Mouse (Mus musculus) cerebellum, adult 9-11 months (tissue): ENCODE measurements around the gene Mogat2.

Experiments
- DNase-seq: peaks from one replicate; pipeline ENCODE4 v3.0.0; 2022

The Mogat2 gene

DNA sequence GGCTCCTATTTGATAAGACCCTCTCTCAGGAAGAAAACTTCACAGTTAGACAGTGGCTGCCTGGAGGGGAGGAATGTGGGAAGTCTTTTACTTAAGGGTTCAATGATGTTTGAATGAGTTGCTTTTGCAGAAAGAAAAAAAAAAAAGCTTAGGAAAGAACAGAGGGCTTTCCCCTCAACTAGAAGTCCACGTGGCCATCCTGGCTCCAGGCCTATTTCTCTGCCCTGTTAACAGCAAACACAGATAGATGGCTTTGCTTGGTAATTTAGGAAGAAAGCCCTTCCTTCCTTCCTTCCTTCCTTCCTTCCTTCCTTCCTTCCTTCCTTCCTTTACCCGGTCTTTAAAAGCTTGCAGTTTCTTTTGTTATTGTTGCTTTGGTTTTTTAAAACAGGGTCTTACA lies 3.5 kb downstream of the Mogat2 start:
- no peak for DNase-seq

DNA sequence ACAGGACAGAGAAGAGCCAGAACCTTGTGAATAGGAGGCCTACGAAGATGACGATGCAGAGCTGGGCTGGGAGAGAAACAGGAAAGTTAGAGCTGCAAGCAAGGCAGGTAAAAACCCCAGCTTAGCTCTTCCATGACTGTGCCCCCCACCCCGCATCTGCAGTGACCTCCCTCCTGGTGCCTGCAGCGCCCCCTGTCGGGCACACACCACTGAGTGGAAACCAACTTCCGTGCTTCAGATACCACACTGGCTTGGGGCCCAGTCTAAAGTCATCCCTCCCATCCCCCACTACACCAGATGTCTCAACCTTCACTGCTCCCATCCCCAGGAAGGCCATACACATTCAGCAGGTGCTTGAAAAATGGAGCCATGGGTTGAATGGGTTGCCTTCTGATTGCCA lies 5.8 kb downstream of the Mogat2 start:
- no peak for DNase-seq

DNA sequence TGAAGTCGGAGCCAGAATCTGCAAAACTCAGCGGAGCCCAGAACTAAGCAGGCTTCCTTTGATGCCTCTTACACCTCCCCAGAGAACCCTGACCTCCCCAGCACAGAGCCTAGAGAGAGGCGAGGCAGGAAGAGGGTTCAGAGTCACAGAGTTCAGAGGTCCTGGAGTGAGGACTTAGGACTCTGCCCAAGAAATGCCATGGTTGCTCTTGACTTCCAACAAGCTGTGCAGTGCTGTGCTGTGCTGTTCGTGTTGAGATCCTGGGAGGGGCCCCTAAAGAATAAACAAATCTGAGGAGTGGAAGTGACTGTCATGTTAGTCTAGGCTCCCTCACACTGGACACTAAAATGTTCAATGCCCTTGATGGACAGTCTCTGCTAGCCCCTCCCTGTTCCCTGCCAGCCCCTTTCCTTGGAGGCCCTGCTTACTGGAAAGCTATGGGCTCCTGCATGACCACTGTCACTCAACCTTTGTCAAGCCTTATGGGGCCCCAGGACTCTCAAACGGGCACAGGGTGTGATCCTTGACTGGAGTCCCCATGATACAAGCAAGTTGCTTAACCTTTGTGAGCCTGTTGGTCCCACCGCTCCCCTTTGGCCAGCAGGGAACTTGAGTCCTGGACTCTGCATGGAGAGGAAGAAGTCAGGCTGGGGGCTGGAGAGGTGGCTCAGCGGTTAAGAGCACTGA lies 8.2 kb downstream of the Mogat2 start:
- no peak for DNase-seq

DNA sequence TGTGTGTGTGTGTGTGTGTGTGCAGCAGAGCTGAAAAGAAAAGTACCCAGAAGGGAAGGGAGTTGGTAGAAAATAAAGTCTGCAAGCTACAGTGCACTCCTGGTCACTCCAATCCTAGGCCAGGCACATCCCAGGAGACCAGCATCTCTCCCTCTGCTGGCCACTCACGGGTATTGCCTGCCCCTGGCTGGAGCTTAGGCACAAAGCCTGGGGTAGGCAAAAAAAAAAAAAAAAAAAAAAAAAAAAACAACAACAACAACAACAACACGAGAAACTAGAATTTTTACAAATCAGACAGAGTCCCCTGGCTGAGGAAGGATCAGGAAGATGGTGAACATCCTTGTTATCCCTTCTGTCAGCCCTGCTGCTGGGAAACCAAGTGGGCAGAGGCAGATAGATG lies 9.0 kb downstream of the Mogat2 start:
- no peak for DNase-seq

DNA sequence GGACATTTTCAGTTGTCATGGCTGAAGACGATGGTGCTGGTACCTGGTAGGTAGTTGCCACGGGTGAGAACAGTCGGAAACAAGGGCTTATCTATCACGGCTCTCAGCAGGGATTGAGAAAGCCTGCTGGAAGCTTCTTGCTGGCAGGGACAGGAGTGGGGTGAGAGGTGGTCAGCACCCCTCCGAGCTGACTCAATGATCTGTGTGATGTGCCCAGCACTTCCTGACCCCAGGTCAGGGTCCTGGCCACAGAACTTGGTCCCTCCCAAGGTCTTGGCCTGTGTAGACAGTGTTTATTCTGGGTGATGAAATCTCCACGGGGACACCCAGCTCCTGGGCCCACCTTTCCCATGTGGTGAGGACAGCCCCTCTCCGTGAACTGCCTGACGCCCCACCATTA lies 9.6 kb downstream of the Mogat2 start:
- DNase-seq = no peak

DNA sequence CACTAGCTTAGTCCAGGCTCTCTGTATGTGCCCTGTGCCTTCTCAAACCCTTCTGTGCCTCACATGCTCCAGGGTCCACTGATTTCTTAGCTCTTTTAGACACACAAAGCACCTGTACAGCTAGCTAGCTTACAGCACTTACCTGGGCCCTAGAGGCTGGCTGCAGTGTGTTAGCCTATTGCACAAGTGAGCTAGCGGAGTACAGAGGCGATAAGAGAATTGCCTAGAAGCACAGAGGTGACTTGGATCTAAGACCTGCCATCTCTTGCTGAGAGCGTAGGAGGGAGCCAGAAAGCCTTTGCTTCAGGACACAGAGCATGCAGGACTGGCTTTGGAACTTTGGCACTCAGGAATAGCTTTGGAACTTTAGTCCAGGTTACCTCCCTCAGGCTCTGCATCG lies 11.2 kb downstream of the Mogat2 start:
- no peak for DNase-seq

GRCm38 (mm10) chr7:99226662-99227061 lies 11.8 kb downstream of the Mogat2 start:
- DNase-seq = no peak

DNA sequence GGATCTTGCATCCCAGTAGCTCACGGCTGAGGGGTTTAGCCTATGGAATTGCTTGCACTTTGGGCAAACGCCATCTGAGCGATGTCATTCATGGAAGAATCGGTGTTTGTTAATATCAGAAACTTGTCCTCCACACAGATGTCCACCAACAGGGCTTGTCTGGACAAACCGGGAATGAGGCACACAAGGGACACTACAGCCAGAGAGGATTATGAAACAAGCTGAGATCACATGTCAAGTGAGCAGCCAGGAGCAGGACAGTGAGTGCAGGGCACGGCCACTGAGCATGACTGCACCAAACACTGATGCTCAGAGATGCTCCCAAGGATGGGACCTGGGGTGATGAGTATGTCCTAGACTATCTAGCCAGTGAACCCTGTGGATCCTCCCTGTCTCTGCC lies 13.0 kb downstream of the Mogat2 start:
- DNase-seq = no peak

DNA sequence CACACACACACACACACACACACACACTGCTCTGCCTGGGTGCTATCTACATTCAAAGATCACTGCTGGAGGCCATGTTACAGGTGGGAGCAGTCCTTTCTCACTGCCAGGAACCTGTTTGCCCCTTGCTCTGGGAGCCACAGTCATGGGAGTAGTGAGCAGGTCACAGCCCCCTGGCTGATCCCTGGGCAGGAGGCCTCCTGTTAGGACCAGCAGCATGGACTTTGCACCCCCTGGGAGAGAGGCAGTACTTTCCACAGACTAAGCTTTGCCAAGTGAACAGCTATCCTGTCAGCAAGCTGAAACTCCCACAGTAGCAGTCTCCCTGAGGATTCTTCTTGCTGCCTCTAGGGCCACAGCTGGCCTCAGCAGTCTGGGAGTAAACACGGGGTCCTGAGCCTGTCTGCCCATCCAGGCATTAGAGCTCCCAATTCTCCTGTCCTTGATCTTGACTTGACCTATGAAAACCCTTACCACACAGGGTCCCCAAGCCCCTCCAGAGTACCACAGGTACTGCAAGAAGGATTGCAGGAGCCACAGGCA lies 13.7 kb downstream of the Mogat2 start:
- DNase-seq = no peak

DNA sequence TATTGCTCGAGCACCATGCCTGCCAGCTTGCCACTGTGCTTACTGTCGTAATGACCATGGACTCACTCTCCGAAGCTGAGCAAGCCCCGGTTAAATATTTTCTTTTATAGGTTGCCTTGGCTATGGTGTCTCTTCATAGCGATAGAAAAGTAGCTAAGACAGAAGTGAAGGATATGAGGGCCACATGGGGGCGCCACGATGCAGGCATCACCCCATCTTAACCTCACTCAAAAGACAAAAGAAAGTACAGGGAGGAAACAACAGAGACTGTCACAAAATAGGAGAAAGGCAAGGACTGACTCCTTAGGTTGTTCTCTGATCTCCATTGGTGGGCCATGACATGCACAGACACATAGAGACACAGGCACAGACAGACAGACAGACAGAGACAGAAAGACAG lies 14.2 kb downstream of the Mogat2 start:
- DNase-seq = no peak

DNA sequence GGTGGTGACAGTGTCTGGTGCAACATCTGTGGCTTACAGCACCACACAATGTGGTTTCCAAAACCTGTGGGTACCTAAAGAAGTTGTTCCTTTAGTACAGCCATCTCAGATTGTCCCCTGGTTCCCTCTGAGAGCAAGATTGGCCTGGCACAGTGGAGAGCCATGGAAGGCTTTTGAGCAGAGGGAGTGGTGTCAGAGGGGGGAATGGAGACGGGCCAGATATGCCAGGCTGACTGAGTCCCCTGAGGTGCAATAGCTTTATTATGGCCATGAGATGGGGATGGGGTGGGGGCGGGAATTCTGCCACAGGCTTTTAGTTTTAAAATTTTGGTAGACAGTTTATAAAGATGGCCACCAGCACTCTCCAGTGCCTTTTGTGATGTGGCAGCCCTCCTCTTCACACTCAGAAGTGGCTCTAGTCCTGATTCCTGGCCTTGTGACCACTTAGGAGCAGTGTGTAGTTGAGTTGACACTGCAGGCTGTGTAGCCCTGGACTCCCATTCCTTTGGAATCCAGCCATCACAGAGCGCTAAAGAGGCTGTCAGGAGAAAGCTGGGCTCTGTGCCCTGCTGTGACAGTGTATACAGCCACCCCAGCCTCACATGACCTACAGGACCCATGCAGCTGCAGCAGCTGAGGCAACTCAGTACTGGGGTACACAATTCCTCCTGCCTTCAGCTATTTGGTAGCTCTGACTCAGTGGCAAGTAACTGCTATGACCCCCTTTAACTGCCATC lies 20.9 kb downstream of the Mogat2 start:
- peak; percentile 18 for DNase-seq

- DNase-seq = no peak
Measured at GRCm38 (mm10) chr7:99215347-99215855, 23.0 kb downstream of the Mogat2 start.

DNA sequence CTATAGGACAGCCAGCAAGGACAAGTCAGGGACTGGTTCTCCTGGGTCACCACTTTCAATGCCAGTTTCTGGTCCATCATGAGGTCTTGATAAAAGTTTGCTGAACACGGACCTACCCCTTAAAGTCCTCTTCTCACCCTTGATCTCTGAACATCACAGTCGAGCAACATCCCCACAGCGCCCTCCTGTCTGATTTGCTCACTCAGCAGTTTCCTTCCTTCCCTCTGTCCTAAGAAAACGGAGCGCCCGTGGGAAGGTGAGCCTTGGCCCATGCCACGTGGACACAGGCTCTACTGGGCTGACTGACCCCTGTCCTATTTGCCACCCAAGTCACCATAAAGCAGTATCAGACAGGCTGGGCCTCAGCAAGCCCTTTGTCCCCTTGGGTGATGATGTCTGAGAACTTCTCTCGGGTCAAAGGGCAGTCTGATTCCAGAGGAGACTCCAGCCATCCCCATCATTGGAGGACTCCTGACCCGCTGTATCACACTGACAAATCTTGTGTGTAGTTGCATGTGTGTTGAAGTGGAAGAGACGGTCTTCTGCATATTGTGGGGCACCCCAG lies 23.7 kb downstream of the Mogat2 start:
- DNase-seq = no peak

- no peak for DNase-seq
Measured at GRCm38 (mm10) chr7:99213686-99214085, 24.7 kb downstream of the Mogat2 start.

DNA sequence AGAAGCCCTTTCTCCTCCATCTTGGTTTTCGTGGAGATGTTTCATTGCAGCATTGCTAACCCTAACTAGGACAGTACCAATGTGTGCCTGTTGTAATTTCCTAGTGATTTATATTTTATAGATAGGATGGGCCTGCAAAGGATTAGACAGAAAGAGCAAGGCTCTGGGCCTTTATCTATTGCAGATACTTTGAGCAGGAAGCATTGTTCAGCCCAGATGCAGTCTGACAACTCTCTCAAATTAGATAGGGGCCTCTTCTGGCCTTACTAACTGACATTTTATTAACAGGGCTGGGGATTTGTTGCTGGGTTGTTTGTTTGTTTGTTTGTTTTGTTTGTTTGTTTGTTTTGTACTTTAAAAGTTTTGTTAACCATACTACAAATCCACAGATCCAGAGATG lies 25.4 kb downstream of the Mogat2 start:
- no peak for DNase-seq

DNA sequence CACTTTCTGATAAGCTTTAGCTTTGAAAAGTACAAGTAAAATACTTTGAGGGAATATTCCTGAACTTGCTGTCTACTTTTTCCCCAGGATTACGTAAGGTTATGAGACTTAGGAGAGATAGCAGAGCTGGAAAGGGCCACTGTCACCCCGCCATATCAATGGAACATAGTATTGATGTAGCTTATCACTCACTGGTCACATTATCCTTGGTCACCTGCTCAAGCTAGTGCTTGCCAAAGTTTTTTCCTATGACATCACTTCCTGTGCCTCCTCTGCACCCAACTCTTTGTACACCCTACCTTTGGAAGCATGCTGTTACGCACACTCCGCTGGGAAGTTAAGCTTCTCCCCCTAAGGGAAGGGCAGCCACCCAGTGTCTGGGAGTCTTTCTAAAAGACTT lies 29.7 kb downstream of the Mogat2 start:
- DNase-seq = no peak

DNA sequence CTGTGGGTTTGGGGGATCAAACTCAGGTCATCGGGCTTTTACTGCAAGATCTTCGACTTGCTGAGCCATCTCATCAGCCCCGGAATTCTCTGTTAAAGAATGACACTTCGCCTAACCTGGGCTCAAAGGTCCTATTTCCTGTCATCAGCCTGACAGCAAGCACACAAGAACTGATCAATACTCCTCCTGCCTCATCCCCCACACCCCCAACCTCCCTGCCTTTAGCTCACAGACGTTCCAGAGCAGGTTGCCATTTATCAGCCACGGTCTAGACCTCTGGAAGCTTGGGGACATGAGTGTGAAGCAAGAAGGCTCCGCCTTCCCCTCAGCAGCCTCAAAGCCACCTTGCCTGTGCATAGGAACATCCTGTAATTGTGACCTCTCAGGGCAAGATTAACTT lies 32.1 kb downstream of the Mogat2 start:
- no peak for DNase-seq

GRCm38 (mm10) chr7:99202163-99202562 lies 36.3 kb downstream of the Mogat2 start:
- no peak for DNase-seq

DNA sequence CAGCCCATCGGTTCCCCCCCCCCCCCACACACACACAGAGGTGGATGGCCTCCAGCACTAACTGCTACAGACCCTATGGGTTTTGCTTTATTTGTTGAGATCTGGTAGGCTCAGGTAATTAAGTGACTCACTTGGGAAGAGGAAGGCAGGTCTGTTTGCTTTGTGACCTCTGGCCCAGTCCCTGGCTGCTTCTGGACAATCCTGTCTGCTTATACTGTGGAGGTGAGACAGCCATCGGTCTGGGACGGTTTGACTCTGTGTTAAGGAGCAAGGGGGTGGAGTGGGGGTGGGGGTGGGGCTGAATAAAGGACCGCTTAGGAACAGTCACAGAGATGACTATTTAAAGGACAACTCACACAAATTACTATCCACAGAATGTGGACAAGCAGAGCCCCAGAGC lies 38.1 kb downstream of the Mogat2 start:
- DNase-seq = no peak

DNA sequence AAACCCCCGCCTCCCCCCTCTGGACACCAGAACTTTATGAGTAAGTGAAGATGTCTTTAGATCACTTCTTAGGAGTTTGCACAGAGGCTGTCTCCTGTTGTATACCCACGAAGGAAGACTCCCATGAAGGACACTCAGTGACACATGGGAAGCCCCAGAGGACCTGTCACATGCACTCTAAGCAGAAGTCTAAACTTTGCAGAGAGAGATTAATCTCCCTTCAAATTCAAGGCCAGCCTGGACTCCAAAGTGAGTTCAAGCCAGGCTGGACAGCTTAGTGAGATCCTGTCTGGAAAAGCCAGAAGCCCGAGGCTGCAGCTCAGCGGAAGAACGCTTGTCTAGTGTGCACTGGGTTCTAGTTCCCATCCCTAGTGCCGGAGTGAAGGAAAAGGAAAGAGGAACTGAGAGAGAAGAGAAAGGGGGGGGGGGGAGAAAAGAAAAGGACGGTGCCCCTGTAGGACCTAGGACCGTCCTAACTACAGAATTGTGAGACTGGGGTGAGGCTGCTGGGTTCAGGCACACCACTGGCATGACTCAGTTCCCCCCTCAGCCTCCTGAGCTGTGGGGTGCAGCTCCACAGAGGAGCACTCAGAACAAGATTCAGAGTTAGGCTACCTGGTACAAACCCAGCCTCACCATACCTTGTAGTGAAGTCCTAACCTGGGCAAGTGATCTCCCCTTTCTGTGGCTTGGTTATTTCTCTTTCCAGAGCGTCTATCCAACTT lies 38.8 kb downstream of the Mogat2 start:
- DNase-seq = no peak

- no peak for DNase-seq
Measured at GRCm38 (mm10) chr7:99198811-99199210, 39.6 kb downstream of the Mogat2 start.

GRCm38 (mm10) chr7:99194511-99194910 lies 43.9 kb downstream of the Mogat2 start:
- DNase-seq = no peak

DNA sequence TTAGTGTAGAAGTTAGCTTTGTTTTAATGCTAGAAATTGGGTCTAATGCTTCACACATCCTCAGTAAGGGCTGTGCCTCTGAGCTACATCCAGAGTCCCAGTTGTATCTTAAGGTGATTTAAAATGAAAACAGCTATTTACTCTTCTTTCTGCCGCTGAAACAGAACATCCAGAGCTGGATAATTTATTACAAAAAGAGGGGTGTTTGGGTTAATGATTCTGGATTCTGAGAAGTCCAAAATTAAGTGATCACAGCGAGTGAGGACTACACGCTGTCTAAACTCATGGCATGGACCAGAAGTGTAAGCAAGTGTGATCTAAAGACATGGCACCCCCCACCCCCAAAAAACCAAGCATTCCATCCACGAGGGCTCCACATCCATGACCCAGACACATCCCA lies 44.5 kb downstream of the Mogat2 start:
- DNase-seq = no peak
